Mouse (Mus musculus) embryonic facial prominence, embryonic 11.5 days (tissue): ENCODE data around the gene Srpk3. TPM values are rescaled to one million over a fixed set of nuclear protein-coding genes. Genes with fewer than 3 reads are reported as not detected.

Experiments
- ATAC-seq: fragments of 200-750 bp; cut with Nextera tagmentation; replicated peaks from 2 replicates; pipeline ENCODE4 v1.8.0; 2017; ENCODE audit warnings: low read depth; ENCODE audit not compliant: insufficient number of reproducible peaks, low FRiP score, low TSS enrichment
- DNase-seq: peaks from one replicate; pipeline ENCODE4 v3.0.0-alpha.2; 2015; ENCODE audit warnings: low spot score
- H3K27ac ChIP-seq: fragments of 300-500 bp; sonication (generic); replicated peaks from 2 replicates; pipeline ENCODE4 v1.5.1; 2014; ENCODE audit warnings: mild to moderate bottlenecking, low read depth, low read length, control low read depth
- H3K27me3 ChIP-seq: fragments of 300-500 bp; sonication (generic); 2 replicates; pipeline ENCODE4 v1.6.1; 2014; ENCODE audit warnings: mild to moderate bottlenecking, low read length, moderate library complexity, mixed read lengths; ENCODE audit not compliant: control insufficient read depth, insufficient read depth
- H3K36me3 ChIP-seq: fragments of 300-500 bp; sonication (generic); replicated peaks from 2 replicates; pipeline ENCODE4 v1.6.1; 2014; ENCODE audit warnings: low read depth, mild to moderate bottlenecking, low read length, moderate library complexity, mixed read lengths; ENCODE audit not compliant: control insufficient read depth, insufficient read depth
- H3K4me1 ChIP-seq: fragments of 300-500 bp; sonication (generic); 2 replicates; pipeline ENCODE4 v1.6.1; 2014; ENCODE audit warnings: low read length, mixed read lengths; ENCODE audit not compliant: control insufficient read depth, insufficient read depth
- H3K4me2 ChIP-seq: fragments of 300-500 bp; sonication (generic); 2 replicates; pipeline ENCODE4 v1.6.1; 2014; ENCODE audit warnings: low read depth, mild to moderate bottlenecking, control low read depth, low read length, moderate library complexity
- H3K4me3 ChIP-seq: fragments of 300-500 bp; sonication (generic); 2 replicates; pipeline ENCODE4 v1.5.1; 2014; ENCODE audit warnings: low read depth, low read length, control low read depth
- H3K9ac ChIP-seq: fragments of 300-500 bp; sonication (generic); replicated peaks from 2 replicates; pipeline ENCODE4 v1.6.1; 2014; ENCODE audit warnings: mild to moderate bottlenecking, control low read depth, low read length
- H3K9me3 ChIP-seq: fragments of 300-500 bp; sonication (generic); replicated peaks from 2 replicates; pipeline ENCODE4 v1.6.1; 2016; ENCODE audit warnings: mild to moderate bottlenecking, low read length, inconsistent platforms, mixed read lengths; ENCODE audit not compliant: control insufficient read depth
- WGBS: fragments of 180-500 bp; shearing (Covaris S2); extraction: QIAGEN DNeasy Blood & Tissue Kit; methylation state at CpG from one replicate; pipeline ENCODE4 v1.1.7; 2014; 5-methylcytosine and 5-hydroxymethylcytosine counted together
- polyA plus RNA-seq: library from polyadenylated mRNA; unstranded; fragments of >200 nt; fragmentation: Nextera tagmentation; extraction: Ambion mirVana; gene quantifications from 2 replicates; pipeline ENCODE4 v1.2.1, GENCODE M21; 2014

The Srpk3 gene
- polyA plus RNA-seq, 1 experiment from 2014 or later, result 0.90 TPM

GRCm38 (mm10) chrX:73758611-73759290 is 15.5 kb upstream of the Srpk3 start:
- Histone ChIP-seq H3K4me3 (no peak overlapping the region), H3K9me3 (no peaks in the 10 kb centered on the region), H3K4me1 (no peaks in the 10 kb centered on the region), H3K4me2 (no peak overlapping the region), H3K9ac (no peak overlapping the region), H3K36me3 (no peaks in the 10 kb centered on the region), H3K27me3 (no peaks in the 10 kb centered on the region), H3K27ac (no peak overlapping the region)
- no peak for DNase-seq
- WGBS, result 80% methylated on average over 13 of the region's 13 CpGs
- no peak for ATAC-seq

GRCm38 (mm10) chrX:73765311-73765710 is 8.9 kb upstream of the Srpk3 start:
- Histone ChIP-seq H3K9me3 (no peaks in the 10 kb centered on the region), H3K27ac (no peak overlapping the region), H3K36me3 (no peaks in the 10 kb centered on the region), H3K4me1 (no peaks in the 10 kb centered on the region), H3K9ac (no peak overlapping the region), H3K27me3 (no peaks in the 10 kb centered on the region), H3K4me2 (no peak overlapping the region), H3K4me3 (no peak overlapping the region)
- WGBS, result 63% methylated on average over 1 of the region's 1 CpGs
- no peak for DNase-seq
- no peak for ATAC-seq

- H3K9me3 ChIP-seq, result no peaks in the 10 kb centered on the region
- no peaks in the 10 kb centered on the region for H3K4me1 ChIP-seq
- H3K4me3 ChIP-seq, result no peak overlapping the region
- H3K27ac ChIP-seq, result no peak overlapping the region
- no peaks in the 10 kb centered on the region for H3K27me3 ChIP-seq
- no peak overlapping the region for H3K4me2 ChIP-seq
- WGBS, result 64% methylated on average over 9 of the region's 9 CpGs
- no peak for ATAC-seq
- peak; percentile 3 for DNase-seq
- H3K9ac ChIP-seq, result no peak overlapping the region
- H3K36me3 ChIP-seq, result no peaks in the 10 kb centered on the region
Observed at GRCm38 (mm10) chrX:73767267-73767666, 6.9 kb upstream of the Srpk3 start.

GRCm38 (mm10) chrX:73774802-73775483 is 738 bp downstream of the Srpk3 start:
- no peak overlapping the region for H3K9ac ChIP-seq
- 77% methylated on average over 10 of the region's 10 CpGs for WGBS
- no peaks in the 10 kb centered on the region for H3K4me1 ChIP-seq
- no peaks in the 10 kb centered on the region for H3K9me3 ChIP-seq
- H3K27ac ChIP-seq, result no peak overlapping the region
- H3K36me3 ChIP-seq, result no peaks in the 10 kb centered on the region
- no peak; the same call in 1 of the 2 replicates for ATAC-seq
- H3K27me3 ChIP-seq, result no peaks in the 10 kb centered on the region
- no peak for DNase-seq
- H3K4me2 ChIP-seq, result no peak overlapping the region
- H3K4me3 ChIP-seq, result no peak overlapping the region

GRCm38 (mm10) chrX:73782227-73782626 is 8.0 kb downstream of the Srpk3 start:
- Histone ChIP-seq H3K9me3 (no peaks in the 10 kb centered on the region), H3K27me3 (no peaks in the 10 kb centered on the region), H3K27ac (no peak overlapping the region), H3K9ac (no peak overlapping the region), H3K36me3 (no peaks in the 10 kb centered on the region), H3K4me2 (no peak overlapping the region), H3K4me1 (no peaks in the 10 kb centered on the region), H3K4me3 (no peak overlapping the region)
- 87% methylated on average over 3 of the region's 3 CpGs for WGBS
- DNase-seq (no peak), ATAC-seq (no peak)

GRCm38 (mm10) chrX:73785666-73786065 is 11.5 kb downstream of the Srpk3 start:
- Histone ChIP-seq H3K4me3 (peak overlapping the region; percentile 59), H3K4me2 (peak overlapping the region; percentile 34), H3K4me1 (no peaks in the 10 kb centered on the region), H3K27ac (no peak overlapping the region), H3K9me3 (no peaks in the 10 kb centered on the region), H3K27me3 (no peaks in the 10 kb centered on the region), H3K9ac (peak overlapping the region; percentile 65; the same call in 1 of the 2 replicates), H3K36me3 (no peaks in the 10 kb centered on the region)
- DNase-seq (no peak), ATAC-seq (no peak)

- H3K36me3 ChIP-seq, result no peaks in the 10 kb centered on the region
- H3K4me2 ChIP-seq, result peak within 1 kb of the TSS; percentile 34
- DNase-seq, result peak; percentile 95
- H3K9me3 ChIP-seq, result no peaks in the 10 kb centered on the region
- WGBS, result 18% methylated on average over 52 of the region's 52 CpGs
- H3K4me1 ChIP-seq, result no peaks in the 10 kb centered on the region
- peak within 1 kb of the TSS; percentile 65 for H3K9ac ChIP-seq
- H3K27me3 ChIP-seq, result no peaks in the 10 kb centered on the region
- peak within 1 kb of the TSS; percentile 62; the same call in 1 of the 2 replicates for H3K27ac ChIP-seq
- peak within 1 kb of the TSS; percentile 59 for H3K4me3 ChIP-seq
- ATAC-seq, result peak; percentile 98
Observed at GRCm38 (mm10) chrX:73786364-73787224, 12.4 kb downstream of the Srpk3 start, which contains the start of the genes Idh3g and Ssr4. Gene Idh3g, minus strand, starts transcription at chrX:73786897. Gene Ssr4, plus strand, starts transcription at chrX:73787028.
